Mouse (Mus musculus): ENCODE results near the gene Rnf26.

- no peak for TF ChIP-seq POLR2A (IDR thresholded peaks at IDR 0.05; ENCODE audit: low read depth, low read length)
- no peak for TF ChIP-seq CTCF (conservative IDR thresholded peaks at IDR 0.05; ENCODE audit: insufficient read depth, insufficient read length, low read depth, low read length)
Measured at GRCm38 (mm10) chr9:44077266-44077910, 35.9 kb downstream of the Rnf26 start.

All from kidney, adult 2 months (tissue).